Mouse (Mus musculus): ENCODE measurements at regions not wholly inside any gene's neighbourhood (a gene's known extent, or its start where the extent isn't known, plus 50 kb on each side); places are given as distances from the start of the nearest gene placed in this dataset.

DNA sequence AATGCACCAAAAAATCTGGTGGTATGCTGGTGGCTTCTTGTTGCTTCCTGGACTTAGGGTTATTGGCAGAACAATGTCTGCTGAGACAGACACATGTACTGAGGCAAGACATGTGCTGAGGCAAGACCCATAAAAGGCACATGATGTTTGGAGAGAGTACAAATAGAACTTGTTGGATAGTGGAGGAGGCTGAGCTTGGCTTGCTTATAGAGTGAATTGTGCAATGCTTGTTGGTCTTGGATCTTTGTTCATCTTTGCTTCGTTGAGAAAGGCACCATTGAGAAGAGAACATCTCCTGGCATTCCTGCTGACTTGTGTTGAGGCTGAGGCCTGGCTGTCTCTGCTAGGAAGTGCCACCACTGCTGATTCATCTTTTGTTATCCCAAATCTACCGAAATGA is 117.8 kb upstream of the Tbc1d2b start:
- no peaks in the 10 kb centered on the region for H3K4me1 ChIP-seq (ENCODE audit: control insufficient read depth, low read depth, low read length)
- no peak for ATAC-seq (ENCODE audit: low read depth)
- no peak overlapping the region for H3K27ac ChIP-seq (ENCODE audit: low read length)
- no peak overlapping the region for H3K4me3 ChIP-seq (ENCODE audit: low read depth, low read length)
- H3K4me2 ChIP-seq (ENCODE audit: low read depth, low read length): no peak overlapping the region
- no peaks in the 10 kb centered on the region for H3K36me3 ChIP-seq (ENCODE audit: control insufficient read depth, insufficient read depth)
- H3K27me3 ChIP-seq (ENCODE audit: control insufficient read depth, insufficient read depth, low read depth, low read length): no peaks in the 10 kb centered on the region
- H3K9me3 ChIP-seq (replicated peaks; ENCODE audit: control insufficient read depth, low read length): no peaks in the 10 kb centered on the region
- WGBS (ENCODE audit: insufficient replicate concordance): 36% methylated on average over 2 of the region's 2 CpGs
- H3K9ac ChIP-seq (ENCODE audit: low read depth, low read length): no peak overlapping the region

- Histone ChIP-seq H3K36me3 (ENCODE audit: control insufficient read depth, insufficient read depth) (no peaks in the 10 kb centered on the region), H3K27ac (ENCODE audit: low read length) (no peak overlapping the region), H3K9me3 (replicated peaks; ENCODE audit: control insufficient read depth, low read length) (no peaks in the 10 kb centered on the region), H3K9ac (ENCODE audit: low read depth, low read length) (no peak overlapping the region), H3K4me1 (ENCODE audit: control insufficient read depth, low read depth, low read length) (no peaks in the 10 kb centered on the region), H3K4me3 (ENCODE audit: low read depth, low read length) (no peak overlapping the region), H3K27me3 (ENCODE audit: control insufficient read depth, insufficient read depth, low read depth, low read length) (no peaks in the 10 kb centered on the region), H3K4me2 (ENCODE audit: low read depth, low read length) (no peak overlapping the region)
- ATAC-seq (ENCODE audit: low read depth): no peak
Observed at GRCm38 (mm10) chr9:90385047-90385446, 114.4 kb upstream of the Tbc1d2b start.

GRCm38 (mm10) chr9:90380099-90380498 is 109.5 kb upstream of the Tbc1d2b start:
- H3K4me1 ChIP-seq (ENCODE audit: control insufficient read depth, low read depth, low read length): no peaks in the 10 kb centered on the region
- no peak for ATAC-seq (ENCODE audit: low read depth)
- no peak overlapping the region for H3K4me3 ChIP-seq (ENCODE audit: low read depth, low read length)
- H3K36me3 ChIP-seq (ENCODE audit: control insufficient read depth, insufficient read depth): no peaks in the 10 kb centered on the region
- no peak overlapping the region for H3K9ac ChIP-seq (ENCODE audit: low read depth, low read length)
- no peaks in the 10 kb centered on the region for H3K9me3 ChIP-seq (replicated peaks; ENCODE audit: control insufficient read depth, low read length)
- no peak overlapping the region for H3K27ac ChIP-seq (ENCODE audit: low read length)
- H3K4me2 ChIP-seq (ENCODE audit: low read depth, low read length): no peak overlapping the region
- no peaks in the 10 kb centered on the region for H3K27me3 ChIP-seq (ENCODE audit: control insufficient read depth, insufficient read depth, low read depth, low read length)

- Histone ChIP-seq H3K4me3 (ENCODE audit: low read depth, low read length) (no peak overlapping the region), H3K4me1 (ENCODE audit: control insufficient read depth, low read depth, low read length) (no peaks in the 10 kb centered on the region), H3K9ac (ENCODE audit: low read depth, low read length) (no peak overlapping the region), H3K36me3 (ENCODE audit: control insufficient read depth, insufficient read depth) (no peaks in the 10 kb centered on the region), H3K4me2 (ENCODE audit: low read depth, low read length) (no peak overlapping the region), H3K27ac (ENCODE audit: low read length) (no peak overlapping the region), H3K9me3 (replicated peaks; ENCODE audit: control insufficient read depth, low read length) (no peaks in the 10 kb centered on the region), H3K27me3 (ENCODE audit: control insufficient read depth, insufficient read depth, low read depth, low read length) (no peaks in the 10 kb centered on the region)
- 55% methylated on average over 2 of the region's 2 CpGs for whole genome bisulfite sequencing (ENCODE audit: insufficient replicate concordance)
- ATAC-seq (ENCODE audit: low read depth): no peak
Observed at GRCm38 (mm10) chr9:90369568-90369967, 99.0 kb upstream of the Tbc1d2b start.

DNA sequence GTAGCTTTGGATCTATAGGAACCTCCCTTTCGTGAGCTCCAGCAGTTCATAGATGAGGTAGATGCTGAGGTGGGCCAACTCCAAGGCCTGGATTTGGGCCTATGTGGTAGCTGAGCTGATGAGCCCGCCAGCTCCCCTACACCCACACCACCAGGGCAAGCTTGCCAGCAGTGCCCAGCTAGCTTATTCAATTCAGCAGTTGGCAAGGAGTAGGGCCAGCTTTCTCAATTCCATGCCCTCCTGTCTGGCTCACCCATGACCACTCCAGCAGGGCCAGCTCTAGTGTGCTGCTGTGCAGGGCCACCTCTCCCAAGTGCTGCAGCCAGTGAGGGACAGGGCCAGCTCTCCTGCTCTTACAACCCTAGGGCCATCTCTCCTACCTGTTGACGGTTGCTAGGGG is 97.1 kb upstream of the Tbc1d2b start:
- Histone ChIP-seq H3K4me3 (ENCODE audit: low read depth, low read length) (no peak overlapping the region), H3K4me1 (ENCODE audit: control insufficient read depth, low read depth, low read length) (no peaks in the 10 kb centered on the region), H3K27ac (ENCODE audit: low read length) (no peak overlapping the region), H3K9me3 (replicated peaks; ENCODE audit: control insufficient read depth, low read length) (no peaks in the 10 kb centered on the region), H3K36me3 (ENCODE audit: control insufficient read depth, insufficient read depth) (no peaks in the 10 kb centered on the region), H3K4me2 (ENCODE audit: low read depth, low read length) (no peak overlapping the region), H3K27me3 (ENCODE audit: control insufficient read depth, insufficient read depth, low read depth, low read length) (no peaks in the 10 kb centered on the region), H3K9ac (ENCODE audit: low read depth, low read length) (no peak overlapping the region)
- 55% methylated on average over 3 of the region's 3 CpGs for WGBS (ENCODE audit: insufficient replicate concordance)
- ATAC-seq (ENCODE audit: low read depth): no peak

- Histone ChIP-seq H3K9me3 (replicated peaks; ENCODE audit: control insufficient read depth, low read length) (no peaks in the 10 kb centered on the region), H3K27me3 (ENCODE audit: control insufficient read depth, insufficient read depth, low read depth, low read length) (no peaks in the 10 kb centered on the region), H3K4me2 (ENCODE audit: low read depth, low read length) (no peak overlapping the region), H3K27ac (ENCODE audit: low read length) (no peak overlapping the region), H3K4me1 (ENCODE audit: control insufficient read depth, low read depth, low read length) (no peaks in the 10 kb centered on the region; the same call in 1 of the 2 replicates), H3K9ac (ENCODE audit: low read depth, low read length) (no peak overlapping the region), H3K36me3 (ENCODE audit: control insufficient read depth, insufficient read depth) (no peaks in the 10 kb centered on the region), H3K4me3 (ENCODE audit: low read depth, low read length) (no peak overlapping the region)
- WGBS (ENCODE audit: insufficient replicate concordance): 38% methylated on average over 4 of the region's 4 CpGs
- ATAC-seq (ENCODE audit: low read depth): peak; percentile 99
Observed at GRCm38 (mm10) chr9:90326531-90326930, 55.9 kb upstream of the Tbc1d2b start.
